Mouse (Mus musculus): Measurements from ENCODE around the gene Chd9.

The Chd9 gene

GRCm38 (mm10) chr8:91069834-91070233 is 241.7 kb downstream of the Chd9 start, which contains the start of gene Rbl2:
Gene Rbl2, plus strand, starts transcription at chr8:91070057.
- in situ Hi-C loops (cut with MboI, MseI), result no loop called here

GRCm38 (mm10) chr8:91070275-91070859 is 242.2 kb downstream of the Chd9 start:
- in situ Hi-C loops (cut with MboI, MseI), result no loop called here

DNA sequence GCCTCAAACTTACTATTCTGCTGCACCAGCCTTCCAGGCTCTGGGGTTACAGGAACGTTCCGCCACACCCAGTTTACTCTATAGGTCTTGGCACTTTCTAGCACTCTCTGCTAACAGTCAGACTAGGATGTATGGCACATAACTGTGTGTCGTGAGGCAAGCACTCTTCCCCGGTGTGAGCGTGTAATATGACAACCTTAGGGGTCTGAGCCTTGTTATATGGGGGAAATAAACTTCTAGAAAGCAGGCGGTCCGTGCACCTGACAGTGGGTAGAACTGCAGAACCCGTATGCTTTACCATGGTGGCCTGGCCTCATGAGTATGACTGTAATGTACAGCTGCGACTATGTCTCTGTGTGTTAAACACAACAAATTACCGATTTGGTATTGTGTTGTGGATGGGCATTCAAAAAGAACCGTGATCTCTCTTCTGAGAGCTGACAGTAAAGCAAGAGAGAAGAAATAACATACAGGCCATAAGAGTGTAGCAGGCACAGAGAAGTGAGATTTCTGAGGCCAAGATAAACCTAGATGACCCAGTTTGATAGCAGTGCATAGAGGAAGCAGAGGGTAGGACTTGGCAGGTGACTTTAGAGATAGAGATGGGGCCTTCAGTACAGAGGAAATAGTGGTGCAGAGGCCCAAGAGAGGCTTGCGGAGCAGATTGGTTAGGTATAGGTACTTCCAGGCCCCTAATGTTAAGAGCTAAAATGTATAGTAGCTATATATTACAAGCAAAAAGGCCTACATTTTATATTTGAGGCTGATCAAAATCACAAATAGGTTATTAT is 249.1 kb downstream of the Chd9 start:
- in situ Hi-C loops (cut with MboI, MseI), result no loop called here

DNA sequence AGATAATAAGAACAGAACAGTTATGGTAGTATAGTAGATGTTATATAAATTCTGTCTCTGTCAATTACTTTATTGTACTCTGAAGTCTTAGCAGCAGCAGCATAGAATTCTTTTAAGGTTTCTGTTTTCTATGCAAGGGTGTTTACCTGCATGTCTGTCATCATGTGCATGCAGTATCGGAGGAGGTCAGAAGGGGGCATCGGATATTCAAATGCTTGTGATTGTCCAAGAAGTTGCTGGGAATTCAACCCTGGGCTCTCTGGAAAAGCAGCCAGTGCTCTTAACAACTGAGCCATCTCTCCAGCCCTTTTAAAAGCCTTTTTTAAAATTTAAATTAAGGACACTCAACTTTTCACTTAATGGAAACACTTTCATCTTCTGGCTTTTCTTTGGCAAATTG is 251.5 kb downstream of the Chd9 start:
- in situ Hi-C loops (cut with MboI, MseI), result no loop called here

- in situ Hi-C loops (cut with MboI, MseI), result no loop called here
Measured at GRCm38 (mm10) chr8:91081911-91082310, 253.8 kb downstream of the Chd9 start.

DNA sequence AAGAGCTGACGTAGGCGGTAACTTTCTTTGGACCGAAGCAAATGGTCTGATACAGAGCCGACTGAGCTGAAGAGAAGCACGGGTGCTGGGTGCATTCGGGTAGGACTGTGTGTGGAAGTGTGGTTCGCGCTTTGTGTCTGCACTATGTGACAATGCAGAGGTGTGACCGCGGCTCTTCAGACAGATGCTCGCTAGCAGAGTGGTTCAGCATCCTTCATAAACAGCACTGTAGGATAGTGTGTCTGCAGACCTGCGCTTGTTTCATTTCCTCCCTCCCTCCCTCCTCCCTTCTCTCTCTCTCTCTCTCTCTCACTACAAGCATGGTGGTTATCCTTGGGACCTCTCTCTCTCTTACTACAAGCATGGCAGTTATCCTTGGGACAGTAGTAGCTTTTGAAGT is 254.3 kb downstream of the Chd9 start:
- in situ Hi-C loops (cut with MboI, MseI), result no loop called here

GRCm38 (mm10) chr8:91088452-91088851 is 260.3 kb downstream of the Chd9 start:
- in situ Hi-C loops (cut with MboI, MseI), result no loop called here

DNA sequence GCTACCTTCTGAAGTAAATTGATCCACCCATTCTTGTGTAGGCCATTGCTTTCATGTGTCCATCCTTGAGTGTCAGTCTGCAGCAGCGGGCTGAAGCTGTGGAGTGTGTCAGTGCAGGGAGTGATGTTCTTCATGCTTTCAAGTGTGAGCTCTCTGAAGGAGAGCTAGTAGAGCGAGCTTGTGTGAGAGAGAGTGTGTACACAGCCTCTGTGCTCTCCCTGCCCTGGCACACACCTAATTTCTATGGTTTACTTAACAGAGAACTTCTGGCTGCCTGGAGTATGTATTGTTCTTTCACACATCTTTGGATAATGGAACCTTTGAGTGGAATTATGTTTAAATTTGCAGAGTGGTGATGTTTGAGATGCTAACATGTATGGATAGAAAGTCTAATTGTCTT is 261.4 kb downstream of the Chd9 start:
- in situ Hi-C loops (cut with MboI, MseI), result no loop called here

- in situ Hi-C loops (cut with MboI, MseI), result no loop called here
Measured at GRCm38 (mm10) chr8:91094135-91094534, 266.0 kb downstream of the Chd9 start.

DNA sequence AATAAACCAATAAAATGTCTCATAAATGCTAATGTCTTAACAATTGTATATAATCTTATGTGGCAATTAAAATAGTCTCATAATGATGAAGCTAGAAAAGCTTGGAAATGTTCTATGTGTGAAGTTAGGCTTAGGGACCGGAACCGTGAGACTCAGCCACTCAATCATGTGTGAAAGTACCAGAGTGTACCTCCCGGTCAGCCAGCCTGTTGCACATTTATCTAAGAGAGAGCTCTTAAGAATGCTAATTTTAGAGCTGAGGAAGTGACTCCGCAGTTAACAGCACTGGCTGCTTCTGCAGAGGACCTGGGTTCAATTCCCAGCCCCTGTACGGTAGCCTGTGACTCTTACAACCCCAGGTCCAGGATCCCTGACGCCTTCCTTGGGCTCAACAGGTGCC is 270.0 kb downstream of the Chd9 start:
- in situ Hi-C loops (cut with MboI, MseI), result no loop called here
